Mouse (Mus musculus): ENCODE data around the gene Ndufb2. TPM values are rescaled to one million over a fixed set of nuclear protein-coding genes. Genes with fewer than 3 reads are reported as not detected.

Gene Ndufb2
- total RNA-seq, 2 experiments from 2014 or later: 685 to 720 TPM

GRCm38 (mm10) chr6:39574951-39575350 lies 17.4 kb upstream of the Ndufb2 start:
- no peak for DNase-seq (ENCODE audit: low spot score)
- intact Hi-C loops (cut with DNase I): no loop called here

- DNase-seq (ENCODE audit: low spot score): no peak
- intact Hi-C loops (cut with DNase I): no loop called here
These were observed 12.8 kb upstream of the Ndufb2 start for GRCm38 (mm10) chr6:39579552-39579951.

GRCm38 (mm10) chr6:39580558-39580957 lies 11.8 kb upstream of the Ndufb2 start:
- no peak for DNase-seq (ENCODE audit: low spot score)
- intact Hi-C loops (cut with DNase I): no loop called here

GRCm38 (mm10) chr6:39581087-39581784 lies 11.1 kb upstream of the Ndufb2 start:
- intact Hi-C loops (cut with DNase I): no loop called here
- DNase-seq (ENCODE audit: low spot score): no peak

GRCm38 (mm10) chr6:39585517-39585916 lies 6.9 kb upstream of the Ndufb2 start, which contains the start of gene Gm42420:
Gene Gm42420, plus strand, starts transcription at chr6:39585753.
- no peak for DNase-seq (ENCODE audit: low spot score)
- intact Hi-C loops (cut with DNase I): no loop called here

GRCm38 (mm10) chr6:39591481-39591880 lies 893 bp upstream of the Ndufb2 start:
- DNase-seq (ENCODE audit: low spot score): no peak
- intact Hi-C loops (cut with DNase I): loop anchor here (5.0 kb wide), 1 partner anchor 136 kb away; the partner anchor contains the start of gene Braf

GRCm38 (mm10) chr6:39600851-39601250 lies 8.5 kb downstream of the Ndufb2 start:
- intact Hi-C loops (cut with DNase I): no loop called here
- no peak for DNase-seq (ENCODE audit: low spot score)

- intact Hi-C loops (cut with DNase I): no loop called here
- no peak for DNase-seq (ENCODE audit: low spot score)
These were observed 9.5 kb downstream of the Ndufb2 start for GRCm38 (mm10) chr6:39601828-39602227.

- DNase-seq (ENCODE audit: low spot score): no peak
- intact Hi-C loops (cut with DNase I): no loop called here
These were observed 12.2 kb downstream of the Ndufb2 start for GRCm38 (mm10) chr6:39604565-39604964.

GRCm38 (mm10) chr6:39606056-39606455 lies 13.7 kb downstream of the Ndufb2 start:
- intact Hi-C loops (cut with DNase I): no loop called here
- DNase-seq (ENCODE audit: low spot score): no peak

- intact Hi-C loops (cut with DNase I): no loop called here
- no peak for DNase-seq (ENCODE audit: low spot score)
These were observed 14.5 kb downstream of the Ndufb2 start for GRCm38 (mm10) chr6:39606862-39607261.

- no peak for DNase-seq (ENCODE audit: low spot score)
- intact Hi-C loops (cut with DNase I): no loop called here
These were observed 15.0 kb downstream of the Ndufb2 start for GRCm38 (mm10) chr6:39607365-39607764.

GRCm38 (mm10) chr6:39610207-39610606 lies 17.8 kb downstream of the Ndufb2 start:
- no peak for DNase-seq (ENCODE audit: low spot score)
- intact Hi-C loops (cut with DNase I): no loop called here

GRCm38 (mm10) chr6:39611296-39611695 lies 18.9 kb downstream of the Ndufb2 start:
- intact Hi-C loops (cut with DNase I): no loop called here
- no peak for DNase-seq (ENCODE audit: low spot score)

Other genes starting within 250 kb of the Ndufb2 start
- 10 to 100 TPM; 16.4 to 20.5 TPM for gene Slc37a3, start 214.9 kb upstream of the Ndufb2 start, total RNA-seq (2021)
- gene Rab19, start 211.4 kb upstream of the Ndufb2 start, total RNA-seq (2021): under 1 TPM in 1 of 2 experiments, not detected in 1; 0.34 TPM
- gene Mkrn1, start 172.1 kb upstream of the Ndufb2 start, total RNA-seq (2021): 100 to 1,000 TPM in 1 of 2 experiments, 10 to 100 TPM in 1; 67.0 to 107 TPM
- 1 to 10 TPM; 7.6 to 9.9 TPM for gene Dennd2a, start 34.7 kb upstream of the Ndufb2 start, total RNA-seq (2021)
- 10 to 100 TPM; 16.5 to 16.6 TPM for gene Adck2, start 18.7 kb upstream of the Ndufb2 start, total RNA-seq (2021)
- gene Gm42420, start 6.8 kb upstream of the Ndufb2 start, total RNA-seq (2021): not detected
- gene Braf, start 132.9 kb downstream of the Ndufb2 start, total RNA-seq (2021): 10 to 100 TPM; 13.2 to 20.8 TPM
- gene Mrps33, start 218.4 kb downstream of the Ndufb2 start, total RNA-seq (2021): 100 to 1,000 TPM; 105 to 108 TPM

All from heart, postnatal 25 days (tissue).